Mouse (Mus musculus) midbrain, embryonic 15.5 days (tissue): ENCODE results near the gene P4ha3. TPM values are rescaled to one million over a fixed set of nuclear protein-coding genes. Genes with fewer than 3 reads are reported as not detected.

Source experiments
- ATAC-seq: fragments of 200-750 bp; cut with Nextera tagmentation; replicated peaks from 2 replicates; pipeline ENCODE4 v1.8.0; 2017; ENCODE audit warnings: moderate TSS enrichment
- H3K27ac ChIP-seq: fragments of 300-500 bp; sonication (generic); 2 replicates; pipeline ENCODE4 v1.5.1; 2015; ENCODE audit warnings: mild to moderate bottlenecking, inconsistent platforms
- H3K27me3 ChIP-seq: fragments of 300-500 bp; sonication (generic); replicated peaks from 2 replicates; pipeline ENCODE4 v1.6.1; 2015; ENCODE audit warnings: inconsistent platforms
- H3K36me3 ChIP-seq: fragments of 300-500 bp; sonication (generic); replicated peaks from 2 replicates; pipeline ENCODE4 v1.6.1; 2015; ENCODE audit warnings: inconsistent platforms
- H3K4me1 ChIP-seq: fragments of 300-500 bp; sonication (generic); 2 replicates; pipeline ENCODE4 v1.6.1; 2015; ENCODE audit warnings: inconsistent platforms
- H3K4me2 ChIP-seq: fragments of 300-500 bp; sonication (generic); 2 replicates; pipeline ENCODE4 v1.6.1; 2015; ENCODE audit warnings: inconsistent platforms, mild to moderate bottlenecking, moderate library complexity
- H3K4me3 ChIP-seq: fragments of 300-500 bp; sonication (generic); 2 replicates; pipeline ENCODE4 v1.5.1; 2015; ENCODE audit warnings: mild to moderate bottlenecking, inconsistent platforms
- H3K9ac ChIP-seq: fragments of 300-500 bp; sonication (generic); 2 replicates; pipeline ENCODE4 v1.6.1; 2015; ENCODE audit warnings: mild to moderate bottlenecking, inconsistent platforms
- H3K9me3 ChIP-seq: fragments of 300-500 bp; sonication (generic); 2 replicates; pipeline ENCODE4 v1.6.1; 2016; ENCODE audit warnings: inconsistent platforms
- WGBS: fragments of 180-500 bp; shearing (Covaris S2); methylation state at CpG from one replicate; pipeline ENCODE4 v1.1.7; 2015; ENCODE audit warnings: mixed read lengths; 5-methylcytosine and 5-hydroxymethylcytosine counted together
- polyA plus RNA-seq: library from polyadenylated mRNA; unstranded; fragments of >200 nt; fragmentation: Nextera tagmentation; extraction: Ambion mirVana; gene quantifications from 2 replicates; pipeline ENCODE4 v1.2.1, GENCODE M21; 2015

Gene P4ha3
- polyA plus RNA-seq, 1 experiment from 2014 or later = 6.5 TPM

DNA sequence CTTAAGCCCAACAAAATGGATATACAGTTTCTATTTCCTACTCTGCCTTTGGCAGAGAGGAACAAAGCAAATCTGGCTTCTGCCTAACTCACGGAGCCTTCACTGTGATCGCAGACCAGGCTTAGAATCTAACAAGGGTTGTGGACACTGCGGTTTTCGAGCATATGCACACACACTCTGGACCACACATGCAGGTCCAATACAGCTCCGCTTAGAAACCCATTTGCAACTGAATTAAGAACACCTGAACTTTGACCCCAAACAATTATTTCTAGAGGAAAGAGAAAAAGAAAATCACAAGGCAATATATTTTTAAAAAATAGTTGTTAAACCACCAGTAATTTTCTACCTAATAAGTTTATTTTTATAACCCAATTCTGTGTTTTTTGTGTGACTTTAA is 71.0 kb downstream of the P4ha3 start:
- Histone ChIP-seq H3K9ac (no peak overlapping the region), H3K36me3 (peaks cover 3% of the 10 kb centered on the region; the same call in 1 of the 2 replicates), H3K4me1 (no peaks in the 10 kb centered on the region), H3K27ac (no peak overlapping the region), H3K27me3 (no peaks in the 10 kb centered on the region), H3K4me2 (no peak overlapping the region), H3K9me3 (no peaks in the 10 kb centered on the region), H3K4me3 (no peak overlapping the region)
- 73% methylated on average over 5 of the region's 5 CpGs for WGBS
- no peak for ATAC-seq

DNA sequence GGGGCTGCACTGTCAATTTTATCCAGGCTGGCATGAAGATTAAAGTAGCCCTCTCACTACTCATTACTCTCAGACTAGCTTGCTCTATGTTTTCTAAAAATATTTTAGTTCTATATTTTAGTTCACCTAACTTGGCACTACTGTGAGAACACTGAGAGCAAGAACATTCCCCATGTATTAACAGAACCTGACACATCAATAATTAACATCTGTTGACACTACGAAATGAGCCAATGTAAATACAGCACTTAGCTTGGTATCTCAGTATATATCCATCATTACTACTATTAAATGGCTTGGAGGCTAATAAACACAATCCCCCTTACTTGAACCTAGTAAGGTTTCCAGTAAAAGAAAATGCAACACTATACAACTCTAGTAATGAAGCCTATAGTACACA is 71.4 kb downstream of the P4ha3 start:
- WGBS = 90% methylated on average over 1 of the region's 1 CpGs

DNA sequence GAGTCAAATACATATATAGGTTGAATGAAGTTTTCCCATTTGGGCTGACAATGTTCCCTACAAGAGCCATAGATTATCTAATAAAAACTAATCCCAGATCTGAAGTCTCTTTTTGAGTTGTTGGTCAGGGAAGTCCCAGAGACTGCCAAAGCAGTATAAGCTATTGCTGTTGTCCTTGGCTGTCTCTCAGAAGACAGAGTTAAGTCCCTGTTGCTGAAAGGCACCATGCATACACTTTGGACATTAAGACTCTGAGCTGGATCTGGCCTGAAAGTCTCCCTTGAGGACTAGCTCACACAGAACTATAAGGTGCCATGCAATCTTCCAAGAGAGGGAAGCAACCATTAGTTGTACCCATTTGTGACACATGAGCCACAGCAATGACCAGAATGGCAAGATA is 72.5 kb downstream of the P4ha3 start:
- H3K4me1 ChIP-seq = no peaks in the 10 kb centered on the region
- no peak overlapping the region for H3K27ac ChIP-seq
- H3K9ac ChIP-seq = no peak overlapping the region
- no peak overlapping the region for H3K4me2 ChIP-seq
- no peaks in the 10 kb centered on the region for H3K9me3 ChIP-seq
- no peak overlapping the region for H3K4me3 ChIP-seq
- H3K27me3 ChIP-seq = no peaks in the 10 kb centered on the region
- no peak for ATAC-seq
- peaks cover 3% of the 10 kb centered on the region; the same call in 1 of the 2 replicates for H3K36me3 ChIP-seq

More for the DNA sequence above, 71.4 kb downstream of the P4ha3 start:
- Histone ChIP-seq H3K9me3 (no peaks in the 10 kb centered on the region), H3K4me2 (no peak overlapping the region), H3K4me3 (no peak overlapping the region), H3K9ac (no peak overlapping the region), H3K27me3 (no peaks in the 10 kb centered on the region), H3K4me1 (no peaks in the 10 kb centered on the region), H3K27ac (no peak overlapping the region), H3K36me3 (peaks cover 3% of the 10 kb centered on the region; the same call in 1 of the 2 replicates)
- ATAC-seq = no peak

- no peak overlapping the region for H3K4me2 ChIP-seq
- H3K9ac ChIP-seq = no peak overlapping the region
- no peak overlapping the region for H3K4me3 ChIP-seq
- no peaks in the 10 kb centered on the region for H3K36me3 ChIP-seq
- H3K27me3 ChIP-seq = no peaks in the 10 kb centered on the region
- no peak for ATAC-seq
- no peak overlapping the region for H3K27ac ChIP-seq
- H3K4me1 ChIP-seq = no peaks in the 10 kb centered on the region
- 91% methylated on average over 2 of the region's 2 CpGs for WGBS
- H3K9me3 ChIP-seq = no peaks in the 10 kb centered on the region
These were observed 77.8 kb downstream of the P4ha3 start for GRCm38 (mm10) chr7:100363162-100363561.

DNA sequence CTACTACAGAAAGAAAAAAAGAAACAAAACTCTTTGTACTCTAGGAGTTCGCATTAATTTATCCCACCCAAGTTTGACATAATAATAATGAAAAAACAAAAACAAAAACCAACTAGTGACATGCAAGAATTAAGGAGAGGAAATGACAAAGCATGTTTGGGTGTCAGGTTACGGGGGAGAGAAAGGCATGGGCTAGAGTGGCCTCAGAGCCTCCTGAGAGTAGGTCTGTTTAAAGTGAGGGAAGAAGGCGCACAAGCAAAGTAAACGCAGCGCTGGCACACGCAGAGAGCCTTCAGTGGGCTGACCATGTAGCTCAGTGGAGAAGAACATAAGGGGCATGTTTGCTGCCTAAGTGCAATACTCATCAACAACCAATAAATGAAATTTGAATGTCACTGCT is 79.6 kb downstream of the P4ha3 start:
- Histone ChIP-seq H3K27me3 (no peaks in the 10 kb centered on the region), H3K4me3 (no peak overlapping the region), H3K9ac (no peak overlapping the region), H3K36me3 (no peaks in the 10 kb centered on the region), H3K4me2 (no peak overlapping the region), H3K4me1 (peaks cover 11% of the 10 kb centered on the region), H3K27ac (no peak overlapping the region), H3K9me3 (no peaks in the 10 kb centered on the region)
- WGBS = 63% methylated on average over 6 of the region's 6 CpGs
- no peak for ATAC-seq

Other genes with a start within 250 kb of the P4ha3 start
- gene Pold3, start 164.0 kb upstream of the P4ha3 start, polyA plus RNA-seq = 49.0 and 53.8 TPM in 2 replicates
- 16.0 and 19.4 TPM in 2 replicates for gene Lipt2, start 126.2 kb upstream of the P4ha3 start, polyA plus RNA-seq
- 0.60 and 0.98 TPM in 2 replicates for gene Kcne3, start 109.0 kb upstream of the P4ha3 start, polyA plus RNA-seq
- 29.9 and 30.6 TPM in 2 replicates for gene Pgm2l1, start 58.1 kb upstream of the P4ha3 start, polyA plus RNA-seq
- gene C2cd3, start 86.7 kb downstream of the P4ha3 start, polyA plus RNA-seq = 20.3 and 22.4 TPM in 2 replicates
- 183 and 188 TPM in 2 replicates for gene Ppme1, start 86.8 kb downstream of the P4ha3 start, polyA plus RNA-seq
- not detected in 2 replicates for gene Ucp3, start 187.5 kb downstream of the P4ha3 start, polyA plus RNA-seq
- 57.2 and 61.6 TPM in 2 replicates for gene Ucp2, start 207.8 kb downstream of the P4ha3 start, polyA plus RNA-seq
- 3.7 and 4.9 TPM in 2 replicates for gene Dnajb13, start 229.4 kb downstream of the P4ha3 start, polyA plus RNA-seq